Mouse (Mus musculus): Measurements from ENCODE around the gene Trim44. TPM values are rescaled to one million over a fixed set of nuclear protein-coding genes. Genes with fewer than 3 reads are reported as not detected.

Gene Trim44
- polyA plus RNA-seq, 1 experiment from 2014 or later, result 36.8 TPM

GRCm38 (mm10) chr2:102364565-102365200, 42.9 kb downstream of the Trim44 start:
- H3K4me3 ChIP-seq (ENCODE audit: low read depth, low read length), result no peak overlapping the region
- H3K27me3 ChIP-seq (ENCODE audit: control insufficient read depth, insufficient read depth, low read length), result no peaks in the 10 kb centered on the region
- no peaks in the 10 kb centered on the region; the same call in 1 of the 2 replicates for H3K36me3 ChIP-seq (ENCODE audit: control insufficient read depth, insufficient read depth, low read length)
- no peak overlapping the region for H3K4me2 ChIP-seq (replicated peaks; ENCODE audit: low read depth, low read length)
- H3K9me3 ChIP-seq (ENCODE audit: control insufficient read depth, low read depth, low read length), result no peaks in the 10 kb centered on the region
- H3K4me1 ChIP-seq (ENCODE audit: control insufficient read depth, insufficient read depth, low read length), result no peaks in the 10 kb centered on the region; the same call in 1 of the 2 replicates
- 75% methylated on average over 4 of the region's 4 CpGs for WGBS
- ATAC-seq (ENCODE audit: insufficient number of reproducible peaks, insufficient read depth, low FRiP score, low read depth), result no peak
- no peak overlapping the region for H3K27ac ChIP-seq (ENCODE audit: low read length)
- H3K9ac ChIP-seq (replicated peaks; ENCODE audit: low read depth, low read length), result no peak overlapping the region

GRCm38 (mm10) chr2:102362896-102363530, 44.6 kb downstream of the Trim44 start:
- H3K9ac ChIP-seq (replicated peaks; ENCODE audit: low read depth, low read length), result no peak overlapping the region
- H3K4me1 ChIP-seq (ENCODE audit: control insufficient read depth, insufficient read depth, low read length), result no peaks in the 10 kb centered on the region; the same call in 1 of the 2 replicates
- no peak overlapping the region for H3K4me3 ChIP-seq (ENCODE audit: low read depth, low read length)
- no peak overlapping the region for H3K4me2 ChIP-seq (replicated peaks; ENCODE audit: low read depth, low read length)
- ATAC-seq (ENCODE audit: insufficient number of reproducible peaks, insufficient read depth, low FRiP score, low read depth), result no peak
- no peaks in the 10 kb centered on the region for H3K27me3 ChIP-seq (ENCODE audit: control insufficient read depth, insufficient read depth, low read length)
- no peak overlapping the region for H3K27ac ChIP-seq (ENCODE audit: low read length)
- 85% methylated on average over 1 of the region's 1 CpGs for WGBS
- H3K9me3 ChIP-seq (ENCODE audit: control insufficient read depth, low read depth, low read length), result no peaks in the 10 kb centered on the region
- H3K36me3 ChIP-seq (ENCODE audit: control insufficient read depth, insufficient read depth, low read length), result no peaks in the 10 kb centered on the region; the same call in 1 of the 2 replicates

GRCm38 (mm10) chr2:102362266-102362665, 45.4 kb downstream of the Trim44 start:
- Histone ChIP-seq H3K9ac (replicated peaks; ENCODE audit: low read depth, low read length) (no peak overlapping the region), H3K27ac (ENCODE audit: low read length) (no peak overlapping the region), H3K4me3 (ENCODE audit: low read depth, low read length) (no peak overlapping the region), H3K9me3 (ENCODE audit: control insufficient read depth, low read depth, low read length) (no peaks in the 10 kb centered on the region), H3K4me1 (ENCODE audit: control insufficient read depth, insufficient read depth, low read length) (no peaks in the 10 kb centered on the region; the same call in 1 of the 2 replicates), H3K4me2 (replicated peaks; ENCODE audit: low read depth, low read length) (no peak overlapping the region), H3K36me3 (ENCODE audit: control insufficient read depth, insufficient read depth, low read length) (no peaks in the 10 kb centered on the region; the same call in 1 of the 2 replicates), H3K27me3 (ENCODE audit: control insufficient read depth, insufficient read depth, low read length) (no peaks in the 10 kb centered on the region)
- 54% methylated on average over 2 of the region's 2 CpGs for WGBS
- no peak for ATAC-seq (ENCODE audit: insufficient number of reproducible peaks, insufficient read depth, low FRiP score, low read depth)

- no peak for ATAC-seq (ENCODE audit: insufficient number of reproducible peaks, insufficient read depth, low FRiP score, low read depth)
- Histone ChIP-seq H3K4me1 (ENCODE audit: control insufficient read depth, insufficient read depth, low read length) (no peaks in the 10 kb centered on the region), H3K4me2 (replicated peaks; ENCODE audit: low read depth, low read length) (no peak overlapping the region), H3K9ac (replicated peaks; ENCODE audit: low read depth, low read length) (no peak overlapping the region), H3K27me3 (ENCODE audit: control insufficient read depth, insufficient read depth, low read length) (no peaks in the 10 kb centered on the region), H3K4me3 (ENCODE audit: low read depth, low read length) (no peak overlapping the region), H3K9me3 (ENCODE audit: control insufficient read depth, low read depth, low read length) (no peaks in the 10 kb centered on the region), H3K27ac (ENCODE audit: low read length) (no peak overlapping the region), H3K36me3 (ENCODE audit: control insufficient read depth, insufficient read depth, low read length) (peaks cover 8% of the 10 kb centered on the region; the same call in 1 of the 2 replicates)
- 95% methylated on average over 7 of the region's 7 CpGs for WGBS
Observed at GRCm38 (mm10) chr2:102356879-102357695, 50.5 kb downstream of the Trim44 start.

GRCm38 (mm10) chr2:102354076-102354475, 53.6 kb downstream of the Trim44 start:
- WGBS, result 68% methylated on average over 1 of the region's 1 CpGs

GRCm38 (mm10) chr2:102341429-102341828, 66.2 kb downstream of the Trim44 start:
- H3K9ac ChIP-seq (replicated peaks; ENCODE audit: low read depth, low read length), result no peak overlapping the region
- no peak for ATAC-seq (ENCODE audit: insufficient number of reproducible peaks, insufficient read depth, low FRiP score, low read depth)
- 92% methylated on average over 2 of the region's 2 CpGs for WGBS

More at GRCm38 (mm10) chr2:102354076-102354475, 53.6 kb downstream of the Trim44 start:
- H3K27me3 ChIP-seq (ENCODE audit: control insufficient read depth, insufficient read depth, low read length), result no peaks in the 10 kb centered on the region
- peaks cover 8% of the 10 kb centered on the region; the same call in 1 of the 2 replicates for H3K36me3 ChIP-seq (ENCODE audit: control insufficient read depth, insufficient read depth, low read length)
- no peaks in the 10 kb centered on the region for H3K4me1 ChIP-seq (ENCODE audit: control insufficient read depth, insufficient read depth, low read length)
- no peak overlapping the region for H3K9ac ChIP-seq (replicated peaks; ENCODE audit: low read depth, low read length)
- no peak for ATAC-seq (ENCODE audit: insufficient number of reproducible peaks, insufficient read depth, low FRiP score, low read depth)
- H3K4me3 ChIP-seq (ENCODE audit: low read depth, low read length), result no peak overlapping the region
- H3K4me2 ChIP-seq (replicated peaks; ENCODE audit: low read depth, low read length), result no peak overlapping the region
- H3K27ac ChIP-seq (ENCODE audit: low read length), result no peak overlapping the region
- no peaks in the 10 kb centered on the region for H3K9me3 ChIP-seq (ENCODE audit: control insufficient read depth, low read depth, low read length)

GRCm38 (mm10) chr2:102336816-102337215, 70.8 kb downstream of the Trim44 start:
- H3K4me3 ChIP-seq (ENCODE audit: low read depth, low read length), result no peak overlapping the region
- ATAC-seq (ENCODE audit: insufficient number of reproducible peaks, insufficient read depth, low FRiP score, low read depth), result no peak
- WGBS, result 85% methylated on average over 1 of the region's 1 CpGs
- H3K27ac ChIP-seq (ENCODE audit: low read length), result no peak overlapping the region
- H3K9ac ChIP-seq (replicated peaks; ENCODE audit: low read depth, low read length), result no peak overlapping the region
- H3K4me1 ChIP-seq (ENCODE audit: control insufficient read depth, insufficient read depth, low read length), result no peaks in the 10 kb centered on the region
- no peaks in the 10 kb centered on the region; the same call in 1 of the 2 replicates for H3K36me3 ChIP-seq (ENCODE audit: control insufficient read depth, insufficient read depth, low read length)
- no peak overlapping the region for H3K4me2 ChIP-seq (replicated peaks; ENCODE audit: low read depth, low read length)
- H3K27me3 ChIP-seq (ENCODE audit: control insufficient read depth, insufficient read depth, low read length), result no peaks in the 10 kb centered on the region
- H3K9me3 ChIP-seq (ENCODE audit: control insufficient read depth, low read depth, low read length), result no peaks in the 10 kb centered on the region

More at GRCm38 (mm10) chr2:102341429-102341828, 66.2 kb downstream of the Trim44 start:
- Histone ChIP-seq H3K27me3 (ENCODE audit: control insufficient read depth, insufficient read depth, low read length) (no peaks in the 10 kb centered on the region), H3K4me1 (ENCODE audit: control insufficient read depth, insufficient read depth, low read length) (no peaks in the 10 kb centered on the region), H3K27ac (ENCODE audit: low read length) (no peak overlapping the region), H3K4me2 (replicated peaks; ENCODE audit: low read depth, low read length) (no peak overlapping the region), H3K36me3 (ENCODE audit: control insufficient read depth, insufficient read depth, low read length) (peaks cover 10% of the 10 kb centered on the region), H3K9me3 (ENCODE audit: control insufficient read depth, low read depth, low read length) (no peaks in the 10 kb centered on the region), H3K4me3 (ENCODE audit: low read depth, low read length) (no peak overlapping the region)

GRCm38 (mm10) chr2:102331932-102332331, 75.7 kb downstream of the Trim44 start:
- 66% methylated on average over 2 of the region's 2 CpGs for WGBS
- H3K27ac ChIP-seq (ENCODE audit: low read length), result no peak overlapping the region
- H3K4me1 ChIP-seq (ENCODE audit: control insufficient read depth, insufficient read depth, low read length), result no peaks in the 10 kb centered on the region
- no peak overlapping the region for H3K4me3 ChIP-seq (ENCODE audit: low read depth, low read length)
- no peak overlapping the region for H3K9ac ChIP-seq (replicated peaks; ENCODE audit: low read depth, low read length)
- no peak for ATAC-seq (ENCODE audit: insufficient number of reproducible peaks, insufficient read depth, low FRiP score, low read depth)
- H3K9me3 ChIP-seq (ENCODE audit: control insufficient read depth, low read depth, low read length), result no peaks in the 10 kb centered on the region
- no peak overlapping the region for H3K4me2 ChIP-seq (replicated peaks; ENCODE audit: low read depth, low read length)
- no peaks in the 10 kb centered on the region; the same call in 1 of the 2 replicates for H3K36me3 ChIP-seq (ENCODE audit: control insufficient read depth, insufficient read depth, low read length)
- H3K27me3 ChIP-seq (ENCODE audit: control insufficient read depth, insufficient read depth, low read length), result no peaks in the 10 kb centered on the region
